Mouse (Mus musculus) kidney, postnatal 14 days (tissue): ENCODE measurements around the gene Chrm4.

Source experiments
- DNase-seq: peaks from one replicate; pipeline ENCODE4 v3.0.0; 2022; ENCODE audit warnings: mixed read lengths

The Chrm4 gene

GRCm38 (mm10) chr2:91944170-91944950, 17.3 kb downstream of the Chrm4 start:
- DNase-seq, result peak; percentile 80

GRCm38 (mm10) chr2:91945483-91945882, 18.4 kb downstream of the Chrm4 start, which contains the start of gene Gm9821:
Gene Gm9821, plus strand, starts transcription at chr2:91945703.
- DNase-seq, result no peak

GRCm38 (mm10) chr2:91946836-91947235, 19.8 kb downstream of the Chrm4 start:
- peak; percentile 47 for DNase-seq

GRCm38 (mm10) chr2:91947397-91948150, 20.5 kb downstream of the Chrm4 start:
- DNase-seq, result no peak

- peak; percentile 51 for DNase-seq
Observed at GRCm38 (mm10) chr2:91948151-91948509, 21.1 kb downstream of the Chrm4 start.

GRCm38 (mm10) chr2:91948792-91949241, 21.8 kb downstream of the Chrm4 start:
- DNase-seq, result no peak

- DNase-seq, result peak; percentile 89
Observed at GRCm38 (mm10) chr2:91949411-91950274, 22.6 kb downstream of the Chrm4 start.

- peak; percentile 67 for DNase-seq
Observed at GRCm38 (mm10) chr2:91950275-91951085, 23.4 kb downstream of the Chrm4 start.

GRCm38 (mm10) chr2:91953825-91954224, 26.8 kb downstream of the Chrm4 start:
- peak; percentile 89 for DNase-seq

GRCm38 (mm10) chr2:91955121-91955591, 28.1 kb downstream of the Chrm4 start:
- no peak for DNase-seq

GRCm38 (mm10) chr2:91955875-91956274, 28.8 kb downstream of the Chrm4 start:
- no peak for DNase-seq

GRCm38 (mm10) chr2:91957096-91957495, 30.0 kb downstream of the Chrm4 start:
- DNase-seq, result no peak

GRCm38 (mm10) chr2:91958049-91958448, 31.0 kb downstream of the Chrm4 start:
- DNase-seq, result no peak

- peak; percentile 73 for DNase-seq
Observed at GRCm38 (mm10) chr2:91958701-91959457, 31.8 kb downstream of the Chrm4 start.

- no peak for DNase-seq
Observed at GRCm38 (mm10) chr2:91959544-91960410, 32.7 kb downstream of the Chrm4 start.

GRCm38 (mm10) chr2:91960459-91960858, 33.4 kb downstream of the Chrm4 start:
- no peak for DNase-seq

GRCm38 (mm10) chr2:91961901-91962761, 35.1 kb downstream of the Chrm4 start:
- DNase-seq, result no peak

- DNase-seq, result no peak
Observed at GRCm38 (mm10) chr2:91962864-91963401, 35.9 kb downstream of the Chrm4 start.

GRCm38 (mm10) chr2:91963443-91963932, 36.4 kb downstream of the Chrm4 start:
- peak; percentile 98 for DNase-seq
